Mouse (Mus musculus) cerebellum, adult (tissue): ENCODE results near the gene Txnrd2.
A peak's percentile ranks its signal among the peaks of the same experiment; 100 is the strongest.

ENCODE experiments used
- ATAC-seq: cut with Nextera tagmentation; 2 replicates; pipeline ENCODE4 v1.9.2; 2017; ENCODE audit warnings: mild to moderate bottlenecking, moderate library complexity, mixed read lengths; ENCODE audit not compliant: insufficient number of reproducible peaks, low FRiP score, low TSS enrichment

Gene Txnrd2

GRCm38 (mm10) chr16:18392469-18393426 lies 33.4 kb upstream of the Txnrd2 start:
- ATAC-seq = no peak

GRCm38 (mm10) chr16:18393595-18393994 lies 32.6 kb upstream of the Txnrd2 start:
- no peak for ATAC-seq

- ATAC-seq = no peak
Observed at GRCm38 (mm10) chr16:18394056-18394455, 32.1 kb upstream of the Txnrd2 start.

GRCm38 (mm10) chr16:18394777-18395619 lies 31.2 kb upstream of the Txnrd2 start:
- ATAC-seq = no peak

- ATAC-seq = no peak
Observed at GRCm38 (mm10) chr16:18395620-18396036, 30.6 kb upstream of the Txnrd2 start.

GRCm38 (mm10) chr16:18396201-18396600 lies 30.0 kb upstream of the Txnrd2 start:
- peak; percentile 57 for ATAC-seq

GRCm38 (mm10) chr16:18396791-18397621 lies 29.2 kb upstream of the Txnrd2 start:
- no peak for ATAC-seq

- ATAC-seq = no peak
Observed at GRCm38 (mm10) chr16:18400028-18400427, 26.2 kb upstream of the Txnrd2 start.

GRCm38 (mm10) chr16:18400472-18401216 lies 25.5 kb upstream of the Txnrd2 start:
- no peak for ATAC-seq

GRCm38 (mm10) chr16:18403285-18403684 lies 22.9 kb upstream of the Txnrd2 start:
- ATAC-seq = no peak

- ATAC-seq = no peak
Observed at GRCm38 (mm10) chr16:18405091-18405854, 20.9 kb upstream of the Txnrd2 start.

GRCm38 (mm10) chr16:18405876-18406275 lies 20.3 kb upstream of the Txnrd2 start:
- ATAC-seq = no peak

- no peak for ATAC-seq
Observed at GRCm38 (mm10) chr16:18406293-18406692, 19.9 kb upstream of the Txnrd2 start.

- ATAC-seq = no peak
Observed at GRCm38 (mm10) chr16:18407912-18408311, 18.3 kb upstream of the Txnrd2 start.

GRCm38 (mm10) chr16:18409776-18410175 lies 16.4 kb upstream of the Txnrd2 start:
- no peak for ATAC-seq

- no peak for ATAC-seq
Observed at GRCm38 (mm10) chr16:18410418-18410817, 15.8 kb upstream of the Txnrd2 start.

GRCm38 (mm10) chr16:18411026-18411649 lies 15.0 kb upstream of the Txnrd2 start:
- ATAC-seq = peak; percentile 32; the same call in 1 of the 2 replicates

GRCm38 (mm10) chr16:18411802-18412476 lies 14.2 kb upstream of the Txnrd2 start:
- ATAC-seq = peak; percentile 57; the same call in 1 of the 2 replicates
